Mouse (Mus musculus) bone marrow macrophage, adult 2 months (primary cell): ENCODE results near the gene Slco1a6.

ENCODE experiments used
- CTCF ChIP-seq: IDR thresholded peaks from 2 replicates; pipeline ENCODE4 v1.5.1; 2012; ENCODE audit warnings: low read depth, mild to moderate bottlenecking, low read length, moderate library complexity
- POLR2A ChIP-seq: IDR thresholded peaks from 2 replicates; pipeline ENCODE4 v1.6.1; 2012; ENCODE audit warnings: mild to moderate bottlenecking, low read depth, low read length, borderline replicate concordance

DNA sequence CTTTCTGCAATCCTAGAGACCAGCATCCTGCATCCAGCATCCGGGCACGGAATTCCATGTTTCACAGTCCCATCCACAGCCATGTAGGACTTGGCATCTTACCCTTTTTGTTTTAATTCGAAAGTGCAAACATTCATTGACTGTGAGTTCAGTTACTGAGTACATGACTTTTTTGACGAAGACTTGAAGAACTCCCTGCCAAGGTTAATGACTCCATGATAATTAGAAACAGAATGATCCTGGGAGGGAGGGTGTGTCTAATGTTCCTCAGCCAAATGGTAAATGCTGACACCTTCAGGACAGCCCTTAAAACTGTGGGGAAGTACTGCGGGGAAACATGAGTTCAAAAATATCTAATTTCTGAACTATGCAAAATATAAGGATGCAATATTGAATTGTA is 44.9 kb downstream of the Slco1a6 start:
- TF ChIP-seq CTCF: no peak
- TF ChIP-seq POLR2A: no peak
